Mouse (Mus musculus): ENCODE measurements around the gene Lrrn2.

Gene Lrrn2

DNA sequence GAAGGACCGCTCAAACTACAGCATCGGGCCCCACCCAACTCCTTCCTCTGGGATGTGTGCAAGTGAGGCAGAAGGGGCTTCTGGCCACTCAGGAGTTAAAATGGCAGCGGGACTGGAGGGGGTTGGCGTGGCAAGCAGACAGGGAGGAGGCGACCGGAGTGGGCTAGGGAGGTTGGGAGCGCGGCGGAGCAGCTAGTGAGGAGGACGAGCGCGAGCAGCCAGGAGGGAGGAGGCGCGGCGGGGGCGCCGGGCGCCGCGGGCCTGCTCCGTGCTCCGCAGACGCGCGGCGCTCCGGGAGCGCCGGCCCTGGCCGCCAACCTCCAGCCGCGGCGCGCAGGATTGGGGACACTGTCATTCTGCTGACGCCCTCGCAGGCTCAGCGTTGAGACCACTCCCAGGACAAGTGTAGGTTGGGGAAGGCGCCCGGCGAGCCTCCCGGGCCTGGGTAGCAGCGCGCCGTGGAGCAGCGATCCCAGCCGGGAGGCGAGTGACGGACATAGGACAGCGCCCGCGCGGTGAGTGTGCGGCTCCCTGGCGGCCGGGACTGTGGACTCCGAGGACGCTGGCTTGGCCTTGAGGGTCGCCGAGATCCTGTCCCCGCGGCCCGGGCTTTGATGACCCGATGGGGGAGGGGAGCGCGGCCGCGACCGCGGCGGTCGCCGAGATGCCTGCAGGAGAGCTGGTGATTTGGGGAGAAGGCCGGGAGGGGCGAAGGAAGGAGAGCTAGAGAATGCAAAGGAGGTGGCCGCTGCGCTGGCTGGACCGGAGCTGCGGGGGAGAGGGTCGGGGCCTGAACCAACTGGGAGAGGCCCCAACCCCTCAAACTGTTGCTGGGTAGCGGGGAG is at the start of gene Lrrn2:
Gene Lrrn2, plus strand, starts transcription at position 113 of the 845 bp plus-strand sequence.
- DNase-seq (ENCODE audit: low spot score in 2 of 2): no peak

DNA sequence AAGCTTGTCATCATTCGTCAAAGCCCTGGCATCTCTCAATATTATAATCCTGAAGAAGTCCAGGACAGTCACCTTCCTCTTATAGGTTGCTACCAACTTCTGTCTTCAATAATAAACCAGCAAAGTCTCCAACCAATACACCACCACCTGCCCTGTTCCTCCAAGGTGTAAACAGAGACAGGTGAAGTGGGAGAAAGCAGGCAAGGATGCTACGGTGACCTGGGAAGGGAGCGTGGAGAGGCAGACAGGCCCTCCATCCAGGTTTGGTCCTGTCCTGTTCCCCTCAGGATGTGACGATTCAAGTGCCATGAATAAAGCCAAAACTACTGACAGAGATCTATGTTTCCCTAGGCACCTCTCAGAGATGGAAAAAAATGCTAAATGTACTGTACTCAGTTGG is 48.1 kb upstream of the Lrrn2 start:
- no peak for DNase-seq (ENCODE audit: low spot score in 2 of 2)

DNA sequence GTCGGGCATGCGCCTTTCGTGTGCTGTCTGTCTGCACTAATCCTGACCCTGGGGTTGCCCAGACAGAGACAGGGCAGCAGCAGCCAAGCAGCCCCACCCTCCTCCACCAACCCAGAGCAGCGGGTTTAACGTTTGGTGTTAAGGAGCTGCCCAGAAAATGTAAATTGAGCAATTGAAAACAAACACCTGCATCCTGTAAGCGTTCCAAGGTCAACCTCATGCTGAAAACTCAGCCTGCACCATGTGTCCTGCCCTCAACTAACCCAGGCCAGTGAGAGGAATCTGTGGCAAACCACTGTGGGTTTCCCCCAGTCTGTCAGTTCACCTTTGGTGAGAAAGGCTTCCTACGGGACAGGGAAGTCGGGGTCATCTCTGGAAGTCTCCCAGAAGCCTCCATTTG is 46.0 kb upstream of the Lrrn2 start:
- no peak for DNase-seq (ENCODE audit: low spot score in 2 of 2)

DNA sequence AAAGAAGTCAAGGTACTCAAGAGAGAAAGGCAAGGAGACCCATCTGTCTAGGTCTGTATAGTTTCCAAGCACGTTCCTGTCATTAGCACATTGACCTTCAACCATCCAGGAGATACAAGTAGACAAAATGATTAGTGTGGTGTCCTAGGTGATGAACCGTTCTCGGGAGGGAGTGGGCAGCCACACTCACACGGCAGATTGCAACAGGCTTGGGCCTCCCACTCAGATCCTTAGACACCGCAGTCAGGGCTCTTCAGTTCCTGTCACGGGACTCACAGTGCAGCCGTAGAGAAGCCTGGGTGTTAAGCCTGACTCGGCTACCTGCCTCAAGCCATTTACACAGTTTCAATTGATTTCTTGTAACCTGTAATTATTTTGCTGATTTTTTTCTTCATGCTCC is 43.2 kb upstream of the Lrrn2 start:
- DNase-seq (ENCODE audit: low spot score in 2 of 2): no peak

DNA sequence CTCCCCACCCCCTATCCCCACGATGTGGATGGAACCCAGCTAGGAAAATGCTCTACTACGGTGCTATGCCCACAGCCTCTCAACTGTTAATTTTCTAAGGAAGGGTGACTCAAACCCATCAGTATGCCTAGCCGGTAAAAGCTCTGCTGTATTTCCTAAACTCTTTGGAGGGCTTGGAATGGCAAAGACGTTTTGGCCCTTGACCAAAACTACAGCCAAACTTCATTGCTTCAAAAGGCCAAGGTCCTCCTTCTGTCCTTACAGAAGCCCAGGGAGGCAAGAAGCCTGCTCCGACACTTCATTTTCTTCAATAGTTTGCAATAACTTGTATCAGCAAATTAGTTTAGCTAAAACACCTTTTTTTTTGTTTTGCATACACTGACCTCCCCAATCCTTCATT is 42.4 kb upstream of the Lrrn2 start:
- DNase-seq (ENCODE audit: low spot score in 2 of 2): no peak

DNA sequence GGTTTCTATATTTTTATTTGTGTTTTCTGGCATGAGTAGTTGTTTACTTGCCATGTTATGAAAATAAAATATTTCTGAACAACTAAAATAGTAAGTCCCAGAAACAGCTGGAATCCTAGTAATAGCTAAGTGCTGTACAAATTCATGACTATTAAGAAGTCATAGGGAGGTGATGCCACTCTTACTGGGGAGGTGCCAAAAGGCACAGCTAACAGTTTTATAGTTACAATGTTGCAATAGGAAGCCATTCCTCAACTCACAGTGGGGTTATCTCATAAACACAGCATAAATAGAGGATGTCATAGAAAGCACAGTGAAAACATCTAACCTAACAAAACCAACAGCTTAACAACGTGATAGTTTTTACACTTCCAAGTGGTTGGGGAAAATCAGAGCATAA is 41.7 kb upstream of the Lrrn2 start:
- no peak for DNase-seq (ENCODE audit: low spot score in 2 of 2)

DNA sequence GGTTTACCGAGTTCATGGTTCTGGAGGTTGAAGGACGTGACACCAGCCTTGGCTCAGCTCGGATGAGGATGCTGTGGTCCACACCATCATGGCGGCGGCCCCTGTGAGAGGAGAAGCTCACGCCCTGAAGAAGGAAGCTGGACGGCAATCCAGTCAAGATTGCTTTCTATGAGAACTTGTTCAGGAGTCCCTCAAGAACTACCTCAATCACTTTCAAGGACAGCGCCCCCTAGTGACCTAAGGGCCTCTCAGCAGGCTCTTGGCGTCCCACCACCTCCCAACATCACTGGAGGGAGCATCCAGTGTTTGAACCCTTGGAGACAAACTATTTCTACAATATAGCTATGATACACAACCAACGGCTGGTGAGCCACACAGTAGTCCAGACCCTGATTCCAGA is 36.5 kb upstream of the Lrrn2 start:
- DNase-seq (ENCODE audit: low spot score in 2 of 2): peak in 1 of 2 experiments; percentile 5

DNA sequence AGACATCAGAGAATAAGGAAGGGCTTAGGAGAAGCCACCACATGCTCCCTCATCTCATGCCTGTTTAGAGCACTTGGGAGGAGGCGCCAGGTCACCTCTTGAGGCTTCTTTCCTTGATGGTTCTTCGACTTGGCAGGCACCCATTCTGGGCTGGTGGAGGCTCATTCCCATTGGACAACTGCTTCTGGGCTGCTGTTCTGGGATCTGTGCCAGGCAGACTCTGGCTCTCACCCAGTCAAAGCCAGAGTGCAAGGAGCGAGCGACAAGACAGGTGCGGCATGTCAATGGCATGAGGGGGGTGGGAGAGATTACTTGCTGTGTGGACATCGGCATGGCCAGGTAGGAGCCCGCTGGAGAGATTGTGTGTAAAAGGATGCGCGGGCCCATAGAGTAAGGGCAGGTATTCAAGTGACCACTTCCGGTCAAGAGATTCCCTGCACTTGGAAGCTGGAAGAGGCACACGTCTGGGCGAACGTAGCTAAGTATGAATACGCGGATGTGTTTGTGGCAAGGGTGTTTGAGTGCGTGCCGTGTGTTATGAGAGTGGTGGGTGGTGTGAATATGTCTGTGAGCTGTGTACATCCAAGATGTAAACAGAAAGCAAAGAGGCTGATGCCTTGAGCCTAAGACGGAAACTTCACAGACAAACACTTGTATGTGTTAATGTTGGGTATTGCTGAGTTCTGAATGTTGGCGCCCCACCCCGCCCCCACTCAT is 35.8 kb upstream of the Lrrn2 start:
- DNase-seq (ENCODE audit: low spot score in 2 of 2): no peak

DNA sequence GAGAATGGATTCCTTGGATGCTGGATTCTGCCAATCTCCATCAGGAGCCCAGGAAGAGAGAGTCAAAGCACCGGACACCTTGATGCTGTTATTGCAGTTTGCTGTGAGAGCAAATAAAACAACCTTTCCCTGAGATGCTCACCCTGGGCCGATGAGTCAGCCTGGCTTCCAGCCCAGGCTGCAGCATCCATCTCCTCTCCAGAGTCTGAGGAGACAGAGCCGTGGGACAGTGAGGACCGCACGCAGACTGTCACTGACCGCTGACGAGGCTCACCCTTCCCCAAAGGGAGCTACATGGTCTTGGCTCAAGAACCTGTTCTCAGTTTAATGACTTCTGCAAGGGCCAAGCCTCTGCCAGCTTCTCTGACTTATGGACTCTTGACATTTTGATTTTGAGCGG is 34.3 kb upstream of the Lrrn2 start:
- no peak for DNase-seq (ENCODE audit: low spot score in 2 of 2)

DNA sequence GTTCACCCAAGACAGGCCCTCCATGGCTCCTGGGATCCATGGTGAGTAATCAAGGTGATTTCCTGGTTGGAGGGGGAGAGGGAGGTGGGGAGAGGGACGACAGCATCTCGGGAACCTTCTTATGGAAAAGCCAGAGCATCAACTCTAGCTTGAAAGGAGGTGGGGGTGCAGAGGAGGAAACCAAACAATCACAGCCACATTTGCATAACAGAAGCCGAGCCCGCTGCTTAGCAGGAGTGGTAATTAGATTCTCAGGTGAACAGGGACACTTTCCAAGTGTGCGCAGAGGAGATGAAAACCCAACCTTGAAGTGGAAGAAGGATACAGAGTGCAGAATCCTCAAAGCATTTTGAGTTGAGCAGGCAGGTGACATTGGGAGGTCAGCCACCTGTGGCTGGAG is 29.3 kb upstream of the Lrrn2 start:
- DNase-seq (ENCODE audit: low spot score in 2 of 2): no peak

DNA sequence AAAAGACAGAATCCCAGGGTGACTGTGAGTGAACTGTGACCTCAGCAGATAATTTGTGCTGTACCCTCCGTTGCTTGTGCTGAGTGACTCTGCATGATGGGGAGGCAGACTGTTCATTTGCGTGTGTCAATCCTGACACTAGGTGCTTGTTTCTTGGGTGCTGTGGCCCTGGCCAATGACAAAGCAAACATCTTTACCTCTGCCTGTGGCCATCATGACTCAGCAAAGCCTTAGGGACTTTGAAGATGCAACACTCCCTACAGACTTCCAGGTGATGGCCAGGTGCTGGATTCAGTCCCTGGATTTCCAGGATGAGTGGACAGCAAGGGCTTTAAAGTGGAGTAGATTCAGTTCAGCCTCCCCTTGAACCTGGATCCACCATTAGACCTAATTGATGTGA is 28.8 kb upstream of the Lrrn2 start:
- DNase-seq (ENCODE audit: low spot score in 2 of 2): no peak

DNA sequence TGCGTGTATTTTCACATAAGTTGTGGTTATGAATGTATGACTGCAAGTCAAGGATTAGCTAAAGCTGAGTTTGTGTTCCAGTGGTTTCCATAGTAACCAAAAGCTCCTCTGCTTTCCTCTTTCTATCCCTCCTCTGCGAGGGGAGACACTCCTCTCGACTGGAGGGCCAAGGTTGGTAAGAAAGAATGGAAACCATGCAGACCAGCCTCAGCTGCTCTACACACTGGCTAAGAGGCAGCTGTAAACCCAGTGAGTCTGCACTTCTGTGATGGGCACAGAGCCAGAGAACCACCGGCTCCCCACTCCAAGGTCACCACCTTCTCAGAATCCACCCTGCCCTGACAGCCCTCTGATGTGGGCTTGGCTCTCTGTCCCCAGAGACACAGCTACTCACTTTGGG is 28.3 kb upstream of the Lrrn2 start:
- DNase-seq (ENCODE audit: low spot score in 2 of 2): no peak

DNA sequence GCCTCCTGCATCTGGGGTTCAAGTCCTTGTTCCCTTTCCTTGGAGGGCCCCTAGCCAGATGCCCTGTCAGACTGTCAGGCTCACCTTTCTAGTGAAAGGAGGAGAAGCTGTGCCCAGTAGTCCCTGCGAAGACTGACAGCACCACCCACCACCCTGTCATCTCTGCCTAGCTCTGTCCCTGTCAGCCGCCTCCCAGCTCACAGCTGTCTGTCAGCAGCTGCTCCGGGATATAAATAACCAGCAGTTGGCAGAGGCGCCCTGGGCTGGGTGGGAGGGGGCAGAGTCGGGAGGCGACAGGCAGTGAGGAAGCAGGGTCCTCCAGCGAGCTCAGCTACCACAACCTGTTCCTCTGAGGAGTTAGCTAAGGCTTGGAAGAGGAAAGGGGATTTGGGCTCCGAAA is 26.8 kb upstream of the Lrrn2 start:
- DNase-seq (ENCODE audit: low spot score in 2 of 2): no peak

DNA sequence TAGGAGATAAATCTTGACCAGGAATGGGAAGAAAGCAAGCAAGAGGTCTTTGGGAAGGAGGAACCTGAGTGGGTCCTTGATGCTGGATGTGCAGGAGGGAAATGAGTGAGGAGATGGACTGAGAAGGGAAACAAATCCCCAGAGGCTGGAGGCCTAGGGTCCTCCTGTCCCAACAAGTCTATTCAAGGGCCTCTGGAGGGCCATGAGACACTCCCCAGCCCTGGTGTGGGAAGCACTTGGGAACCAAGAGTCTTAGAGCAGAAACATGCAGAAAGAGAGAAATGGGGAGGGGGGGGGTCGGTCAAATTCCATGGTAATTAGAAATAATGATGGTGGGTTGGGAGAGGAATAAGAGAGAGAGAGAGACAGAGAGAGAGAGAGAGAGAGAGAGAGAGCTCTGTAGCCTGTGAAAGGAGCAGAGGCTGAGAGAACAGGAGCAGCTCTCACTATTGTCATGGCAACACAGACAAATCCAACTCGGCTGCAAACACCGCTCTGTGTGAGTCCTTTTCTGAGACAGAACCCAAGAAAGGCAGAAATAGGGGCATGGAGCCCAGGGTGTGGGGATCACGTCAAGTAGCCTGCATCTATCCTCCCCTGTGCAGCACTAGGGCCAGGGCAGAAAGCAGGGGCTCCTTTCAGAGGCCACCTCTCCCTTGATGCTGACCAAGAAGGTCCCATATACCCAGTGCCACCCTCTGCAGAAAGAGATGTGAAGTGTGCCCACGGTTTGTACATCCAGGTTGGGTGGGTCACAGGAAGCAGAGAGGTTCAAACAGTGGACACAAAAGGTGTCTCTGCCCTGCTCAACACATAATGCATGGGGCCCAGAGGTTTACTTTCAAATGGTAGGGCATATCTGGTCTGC is 21.3 kb upstream of the Lrrn2 start:
- DNase-seq (ENCODE audit: low spot score in 2 of 2): no peak

DNA sequence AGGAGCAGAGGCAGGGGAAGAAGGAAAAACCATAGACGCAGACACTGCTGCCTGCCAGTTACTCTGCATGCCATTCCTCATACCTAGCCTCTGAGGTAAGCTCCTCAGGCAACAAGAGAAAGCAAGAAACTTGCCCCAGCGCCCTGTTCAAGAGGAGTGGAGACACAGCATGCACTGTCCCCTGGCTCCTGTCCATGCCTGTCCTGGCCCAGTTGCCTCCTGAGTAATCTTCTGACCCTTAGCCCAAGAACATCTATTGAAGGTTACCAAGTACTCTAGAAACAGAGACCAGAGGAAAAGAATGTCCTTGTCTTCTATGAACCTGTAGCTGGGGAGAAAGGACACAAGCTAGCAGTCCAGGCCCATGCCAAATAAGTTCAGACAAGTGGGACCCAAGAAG is 15.9 kb upstream of the Lrrn2 start:
- DNase-seq (ENCODE audit: low spot score in 2 of 2): no peak

DNA sequence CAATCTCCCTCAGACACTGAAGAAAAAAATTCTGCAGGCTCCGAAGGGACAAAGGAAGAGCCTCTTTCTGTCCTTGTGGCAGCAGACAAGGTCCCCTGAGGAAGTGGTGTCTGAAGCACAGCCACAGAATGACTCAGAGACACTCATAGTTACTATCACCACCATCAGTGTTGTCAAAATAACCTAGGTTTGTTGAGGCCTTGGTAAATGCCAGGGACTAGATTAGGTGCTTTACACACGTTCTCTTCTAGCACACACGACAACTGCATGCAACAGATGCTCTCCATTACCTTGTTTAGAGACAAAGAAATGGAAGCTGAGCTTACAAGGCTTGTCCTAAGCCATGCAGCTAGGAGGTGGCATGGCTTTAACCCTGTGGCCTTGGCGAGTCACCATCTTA is 14.5 kb upstream of the Lrrn2 start:
- DNase-seq (ENCODE audit: low spot score in 2 of 2): no peak

DNA sequence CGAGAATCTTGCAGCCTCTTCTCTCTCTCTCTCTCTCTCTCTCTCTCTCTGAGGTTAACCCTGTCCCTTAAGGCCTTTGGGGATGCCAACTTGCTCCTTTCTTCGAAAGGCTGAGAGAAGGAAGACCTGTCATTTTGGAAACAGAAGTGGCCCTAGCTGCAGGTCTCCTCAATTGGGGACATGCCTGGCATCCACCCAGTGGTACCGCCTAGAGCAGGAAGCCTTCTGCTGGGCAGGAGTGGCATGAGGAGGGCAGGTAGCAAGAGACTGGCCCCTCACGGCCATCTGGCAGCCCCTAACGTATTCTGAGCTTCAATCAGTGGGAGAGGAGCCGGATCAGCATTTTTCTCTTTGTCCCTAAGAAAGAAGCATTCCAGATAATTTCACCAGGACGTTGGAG is 9.7 kb upstream of the Lrrn2 start:
- no peak for DNase-seq (ENCODE audit: low spot score in 2 of 2)

DNA sequence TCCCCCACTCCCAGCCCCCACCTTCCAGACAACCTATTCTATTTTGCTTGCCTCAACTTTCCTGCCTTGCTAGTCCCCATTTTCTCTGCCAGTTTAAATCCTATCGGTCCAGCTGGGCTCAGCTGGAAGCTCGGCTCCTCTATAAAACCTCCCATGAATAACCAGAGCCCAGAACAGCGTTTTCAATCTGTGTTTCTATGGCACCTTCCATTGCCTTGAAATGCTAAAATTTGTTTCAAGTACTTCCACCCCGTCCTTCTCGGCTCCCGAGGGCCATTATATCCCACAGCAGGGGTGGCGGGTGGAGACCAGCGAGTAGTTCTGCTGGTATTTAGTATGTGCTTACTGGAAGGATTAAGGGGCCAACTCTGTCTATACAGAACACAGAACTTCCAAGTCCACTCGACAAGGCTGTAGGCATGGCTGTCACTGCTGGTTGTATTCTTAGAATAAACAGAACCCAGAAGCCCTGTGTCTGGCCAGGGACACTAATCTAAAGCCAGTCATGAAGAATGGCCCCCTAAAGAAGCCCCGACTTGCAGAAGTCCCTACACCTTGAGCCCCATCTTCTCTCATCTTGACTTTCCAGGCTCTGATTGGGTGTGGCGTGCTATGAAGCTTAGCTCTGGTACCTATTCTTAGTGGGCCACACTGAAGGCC is 992 bp upstream of the Lrrn2 start:
- DNase-seq (ENCODE audit: low spot score in 2 of 2): no peak

DNA sequence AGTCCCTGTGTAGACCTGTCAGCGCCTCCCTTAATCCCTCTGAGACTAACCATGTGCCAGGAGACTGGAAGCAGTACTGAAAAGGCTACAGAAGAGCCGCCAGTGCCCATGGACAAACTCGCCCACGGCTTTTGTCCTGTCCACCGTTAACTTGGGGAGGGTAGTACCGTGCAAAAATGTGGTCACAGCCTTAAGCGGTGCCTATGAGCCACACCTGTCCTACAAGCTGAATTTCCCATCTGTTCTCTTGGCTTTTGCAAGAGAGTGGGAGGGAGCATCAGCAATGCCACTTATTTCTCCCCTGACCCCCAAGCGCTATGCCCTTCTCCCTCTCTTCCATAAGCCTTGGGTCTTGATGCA is 292 bp upstream of the Lrrn2 start:
- no peak for DNase-seq (ENCODE audit: low spot score in 2 of 2)

DNA sequence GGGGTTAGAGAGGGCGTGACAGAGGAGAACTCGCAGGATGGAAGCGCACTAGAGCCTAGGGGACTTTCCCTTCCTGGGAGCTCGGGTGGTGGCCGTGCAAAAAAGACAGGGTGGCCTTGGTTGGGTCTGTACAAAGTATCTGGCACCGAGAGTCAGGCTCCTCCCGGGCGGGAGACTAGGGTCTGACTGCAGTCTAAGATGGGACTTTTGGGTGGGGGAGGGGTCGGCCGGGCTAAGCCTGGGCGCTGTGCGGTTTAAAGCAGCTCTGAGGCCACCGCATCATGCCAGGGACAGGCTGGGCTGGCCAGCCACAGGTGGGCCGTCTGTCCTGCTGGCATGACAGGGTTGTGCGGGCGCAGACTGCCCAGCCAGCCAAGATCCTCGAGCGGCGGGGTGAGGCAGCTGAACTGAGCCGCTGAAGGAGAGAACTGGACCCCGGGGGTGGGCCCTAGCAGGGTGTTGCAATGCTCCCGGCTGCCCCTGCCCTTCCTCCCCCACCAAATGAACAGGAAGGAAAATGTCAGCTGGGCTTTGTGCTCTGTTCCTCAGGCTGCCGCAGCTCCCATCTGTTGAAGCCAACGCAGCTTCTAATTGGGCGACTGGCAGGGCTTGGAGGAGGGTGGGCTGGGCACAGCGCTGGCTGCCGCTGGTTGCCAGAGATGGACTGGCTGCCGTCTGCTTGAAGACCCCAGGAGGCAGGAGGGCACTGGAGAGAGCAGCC is 1.1 kb downstream of the Lrrn2 start:
- DNase-seq (ENCODE audit: low spot score in 2 of 2): no peak

DNA sequence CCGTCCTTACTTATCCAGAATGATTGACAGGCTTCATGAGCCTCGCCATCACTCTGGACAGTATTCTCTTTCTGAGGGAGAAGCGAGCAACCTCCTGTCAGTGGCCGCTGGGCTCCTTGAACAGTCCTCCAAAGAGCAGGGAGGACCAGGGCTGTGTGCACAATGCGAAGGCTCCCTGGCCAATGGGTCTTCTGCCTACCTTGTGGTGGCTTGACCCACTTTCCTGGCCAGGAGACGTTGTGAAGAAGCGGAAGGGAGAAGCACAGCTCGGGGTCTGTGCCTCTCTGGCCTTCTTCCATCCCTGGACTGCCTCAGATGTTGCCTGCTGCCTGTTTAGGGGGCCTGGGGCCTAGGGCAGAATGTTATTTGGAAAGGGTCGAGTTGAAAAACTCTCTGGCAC is 1.8 kb downstream of the Lrrn2 start:
- DNase-seq (ENCODE audit: low spot score in 2 of 2): no peak
